Mouse (Mus musculus) kidney, postnatal 0 days (tissue): ENCODE measurements around the gene Atmin. TPM values are rescaled to one million over a fixed set of nuclear protein-coding genes. Genes with fewer than 3 reads are reported as not detected.
A peak's percentile ranks its signal among the peaks of the same experiment; 100 is the strongest.

Experiments
- ATAC-seq: fragments of 200-750 bp; cut with Nextera tagmentation; replicated peaks from 2 replicates; pipeline ENCODE4 v1.8.0; 2017; ENCODE audit warnings: low read depth, moderate number of reproducible peaks, moderate TSS enrichment, moderate library complexity; ENCODE audit not compliant: low FRiP score
- DNase-seq: peaks from one replicate; pipeline ENCODE4 v3.0.0-alpha.2; 2016; ENCODE audit warnings: low spot score
- H3K27ac ChIP-seq: fragments of 300-500 bp; sonication (generic); 2 replicates; pipeline ENCODE4 v1.5.1; 2014; ENCODE audit warnings: mild to moderate bottlenecking
- H3K27me3 ChIP-seq: fragments of 300-500 bp; sonication (generic); 2 replicates; pipeline ENCODE4 v1.6.1; 2014; ENCODE audit warnings: low read length, mixed read lengths; ENCODE audit not compliant: insufficient read depth
- H3K36me3 ChIP-seq: fragments of 300-500 bp; sonication (generic); 2 replicates; pipeline ENCODE4 v1.6.1; 2014; ENCODE audit warnings: low read length, mixed read lengths; ENCODE audit not compliant: insufficient read depth
- H3K4me1 ChIP-seq: fragments of 300-500 bp; sonication (generic); replicated peaks from 2 replicates; pipeline ENCODE4 v1.6.1; 2014; ENCODE audit warnings: antibody characterized with exemption, low read length, mixed read lengths; ENCODE audit not compliant: insufficient read depth
- H3K4me2 ChIP-seq: fragments of 300-500 bp; sonication (generic); 2 replicates; pipeline ENCODE4 v1.6.1; 2014; ENCODE audit warnings: mild to moderate bottlenecking, low read length, moderate library complexity, mixed read lengths
- H3K4me3 ChIP-seq: fragments of 300-500 bp; sonication (generic); replicated peaks from 2 replicates; pipeline ENCODE4 v1.5.1; 2014; ENCODE audit warnings: low read depth, low read length
- H3K9ac ChIP-seq: fragments of 300-500 bp; sonication (generic); 2 replicates; pipeline ENCODE4 v1.6.1; 2014; ENCODE audit warnings: low read depth, low read length
- H3K9me3 ChIP-seq: fragments of 300-500 bp; sonication (generic); replicated peaks from 2 replicates; pipeline ENCODE4 v1.6.1; 2016; ENCODE audit warnings: low read length, inconsistent platforms, mixed read lengths
- CTCF ChIP-seq: IDR thresholded peaks from 2 replicates; pipeline ENCODE4 v1.5.1; 2016; ENCODE audit warnings: antibody characterized with exemption, low read depth, mild to moderate bottlenecking, moderate library complexity
- WGBS: fragments of 180-500 bp; shearing (Covaris S2); extraction: QIAGEN DNeasy Blood & Tissue Kit; methylation state at CpG from one replicate; pipeline ENCODE4 v1.1.7; 2014; 5-methylcytosine and 5-hydroxymethylcytosine counted together
- polyA plus RNA-seq: library from polyadenylated mRNA; unstranded; fragments of >200 nt; fragmentation: Nextera tagmentation; extraction: Ambion mirVana; gene quantifications from 2 replicates; pipeline ENCODE4 v1.2.1, GENCODE M21; 2015

The Atmin gene
- polyA plus RNA-seq, 1 experiment from 2014 or later, result 10.3 TPM

GRCm38 (mm10) chr8:116994016-116994716 lies 51.0 kb downstream of the Atmin start:
- H3K36me3 ChIP-seq, result no peaks in the 10 kb centered on the region
- TF ChIP-seq CTCF, result no peak
- no peaks in the 10 kb centered on the region for H3K9me3 ChIP-seq
- peak overlapping the region; percentile 91 for H3K4me2 ChIP-seq
- H3K27ac ChIP-seq, result no peak overlapping the region
- H3K4me1 ChIP-seq, result 0 out of 2 replicates have a peak, but pooled peaks cover 8% of the 10 kb centered on the region
- ATAC-seq (no peak), DNase-seq (no peak)
- H3K27me3 ChIP-seq, result no peaks in the 10 kb centered on the region
- H3K9ac ChIP-seq, result peak overlapping the region; percentile 38; the same call in 1 of the 2 replicates
- H3K4me3 ChIP-seq, result peak overlapping the region; percentile 71; the same call in 1 of the 2 replicates
- 61% methylated on average over 11 of the region's 11 CpGs for WGBS

Other genes starting within 250 kb of the Atmin start
- 8.8 and 10.3 TPM in 2 replicates for gene Cdyl2, start 210.4 kb upstream of the Atmin start, polyA plus RNA-seq
- 97.8 and 100 TPM in 2 replicates for gene Cmc2, start 21.9 kb upstream of the Atmin start, polyA plus RNA-seq
- gene Cenpn, start 21.7 kb upstream of the Atmin start, polyA plus RNA-seq, result 18.7 and 21.8 TPM in 2 replicates
- 1.4 and 1.6 TPM in 2 replicates for gene 1700030J22Rik, start 35.6 kb downstream of the Atmin start, polyA plus RNA-seq
- gene Gcsh, start 50.1 kb downstream of the Atmin start, polyA plus RNA-seq, result 233 and 239 TPM in 2 replicates
- gene Pkd1l2, start 139.1 kb downstream of the Atmin start, polyA plus RNA-seq, result not detected in 2 replicates
- gene Bco1, start 152.5 kb downstream of the Atmin start, polyA plus RNA-seq, result 0.16 and 0.27 TPM in 2 replicates
- gene Gan, start 214.7 kb downstream of the Atmin start, polyA plus RNA-seq, result 1.1 and 1.2 TPM in 2 replicates